Mouse (Mus musculus) lung, embryonic 16.5 days (tissue): ENCODE results near the gene C1qtnf9. TPM values are rescaled to one million over a fixed set of nuclear protein-coding genes. Genes with fewer than 3 reads are reported as not detected.
A peak's percentile ranks its signal among the peaks of the same experiment; 100 is the strongest.

Experiments
- ATAC-seq: fragments of 200-750 bp; cut with Nextera tagmentation; 2 replicates; pipeline ENCODE4 v1.8.0; 2017; ENCODE audit warnings: low read depth, mild to moderate bottlenecking, moderate library complexity
- H3K27ac ChIP-seq: fragments of 300-500 bp; sonication (generic); 2 replicates; pipeline ENCODE4 v1.5.1; 2014; ENCODE audit warnings: mild to moderate bottlenecking, control low read depth, low read length
- H3K27me3 ChIP-seq: fragments of 300-500 bp; sonication (generic); 2 replicates; pipeline ENCODE4 v1.6.1; 2014; ENCODE audit warnings: low read depth, low read length, mixed read lengths; ENCODE audit not compliant: control insufficient read depth, insufficient read depth
- H3K36me3 ChIP-seq: fragments of 300-500 bp; sonication (generic); 2 replicates; pipeline ENCODE4 v1.6.1; 2014; ENCODE audit warnings: low read length; ENCODE audit not compliant: control insufficient read depth, insufficient read depth
- H3K4me1 ChIP-seq: fragments of 300-500 bp; sonication (generic); replicated peaks from 2 replicates; pipeline ENCODE4 v1.6.1; 2014; ENCODE audit warnings: low read length, mixed read lengths; ENCODE audit not compliant: control insufficient read depth, insufficient read depth
- H3K4me2 ChIP-seq: fragments of 300-500 bp; sonication (generic); 2 replicates; pipeline ENCODE4 v1.6.1; 2014; ENCODE audit warnings: low read depth, low read length, control low read depth
- H3K4me3 ChIP-seq: fragments of 300-500 bp; sonication (generic); 2 replicates; pipeline ENCODE4 v1.5.1; 2014; ENCODE audit warnings: mild to moderate bottlenecking, low read length, control low read depth
- H3K9ac ChIP-seq: fragments of 300-500 bp; sonication (generic); 2 replicates; pipeline ENCODE4 v1.6.1; 2014; ENCODE audit warnings: low read length, control low read depth
- H3K9me3 ChIP-seq: fragments of 300-500 bp; sonication (generic); 2 replicates; pipeline ENCODE4 v1.6.1; 2016; ENCODE audit warnings: low read length; ENCODE audit not compliant: control insufficient read depth
- WGBS: fragments of 180-500 bp; shearing (Covaris S2); extraction: QIAGEN DNeasy Blood & Tissue Kit; methylation state at CpG from one replicate; pipeline ENCODE4 v1.1.7; 2014; 5-methylcytosine and 5-hydroxymethylcytosine counted together
- polyA plus RNA-seq: library from polyadenylated mRNA; unstranded; fragments of >200 nt; fragmentation: Nextera tagmentation; extraction: Ambion mirVana; gene quantifications from 2 replicates; pipeline ENCODE4 v1.2.1, GENCODE M21; 2015

The C1qtnf9 gene
- polyA plus RNA-seq, 1 experiment from 2014 or later, result 1.4 TPM

GRCm38 (mm10) chr14:60770594-60770993, 2.7 kb downstream of the C1qtnf9 start:
- no peaks in the 10 kb centered on the region for H3K27me3 ChIP-seq
- peaks cover 3% of the 10 kb centered on the region for H3K4me1 ChIP-seq
- no peaks in the 10 kb centered on the region for H3K36me3 ChIP-seq
- H3K4me3 ChIP-seq, result no peak overlapping the region
- no peak for ATAC-seq
- no peaks in the 10 kb centered on the region for H3K9me3 ChIP-seq
- 68% methylated on average over 6 of the region's 6 CpGs for WGBS
- no peak overlapping the region for H3K4me2 ChIP-seq
- no peak overlapping the region for H3K9ac ChIP-seq
- H3K27ac ChIP-seq, result no peak overlapping the region

GRCm38 (mm10) chr14:60771057-60771456, 3.1 kb downstream of the C1qtnf9 start:
- no peaks in the 10 kb centered on the region for H3K36me3 ChIP-seq
- H3K4me2 ChIP-seq, result peak overlapping the region; percentile 67
- no peaks in the 10 kb centered on the region for H3K9me3 ChIP-seq
- H3K27me3 ChIP-seq, result no peaks in the 10 kb centered on the region
- peak overlapping the region; percentile 53; the same call in 1 of the 2 replicates for H3K9ac ChIP-seq
- ATAC-seq, result peak; percentile 65; the same call in 1 of the 2 replicates
- H3K4me1 ChIP-seq, result peaks cover 3% of the 10 kb centered on the region
- H3K4me3 ChIP-seq, result peak overlapping the region; percentile 42
- H3K27ac ChIP-seq, result no peak overlapping the region
- 6% methylated on average over 8 of the region's 8 CpGs for whole genome bisulfite sequencing

GRCm38 (mm10) chr14:60773476-60773875, 5.5 kb downstream of the C1qtnf9 start:
- H3K4me3 ChIP-seq, result no peak overlapping the region
- no peaks in the 10 kb centered on the region for H3K36me3 ChIP-seq
- H3K9ac ChIP-seq, result no peak overlapping the region
- WGBS, result 73% methylated on average over 2 of the region's 2 CpGs
- H3K4me2 ChIP-seq, result no peak overlapping the region
- no peak overlapping the region for H3K27ac ChIP-seq
- H3K27me3 ChIP-seq, result no peaks in the 10 kb centered on the region
- H3K9me3 ChIP-seq, result no peaks in the 10 kb centered on the region
- no peaks in the 10 kb centered on the region for H3K4me1 ChIP-seq
- ATAC-seq, result no peak

- Histone ChIP-seq H3K27me3 (no peaks in the 10 kb centered on the region), H3K36me3 (no peaks in the 10 kb centered on the region), H3K9ac (no peak overlapping the region), H3K9me3 (no peaks in the 10 kb centered on the region), H3K4me2 (no peak overlapping the region), H3K4me1 (no peaks in the 10 kb centered on the region), H3K4me3 (no peak overlapping the region), H3K27ac (no peak overlapping the region)
- no peak for ATAC-seq
- WGBS, result 80% methylated on average over 8 of the region's 8 CpGs
Measured at GRCm38 (mm10) chr14:60776521-60776920, 8.6 kb downstream of the C1qtnf9 start.

- no peaks in the 10 kb centered on the region for H3K9me3 ChIP-seq
- 85% methylated on average over 5 of the region's 5 CpGs for WGBS
- no peaks in the 10 kb centered on the region for H3K36me3 ChIP-seq
- H3K27me3 ChIP-seq, result no peaks in the 10 kb centered on the region
- no peak overlapping the region for H3K4me2 ChIP-seq
- no peak overlapping the region for H3K9ac ChIP-seq
- H3K4me3 ChIP-seq, result no peak overlapping the region
- no peak for ATAC-seq
- H3K4me1 ChIP-seq, result no peaks in the 10 kb centered on the region
- no peak overlapping the region for H3K27ac ChIP-seq
Measured at GRCm38 (mm10) chr14:60777485-60777919, 9.6 kb downstream of the C1qtnf9 start.

GRCm38 (mm10) chr14:60779198-60779597, 11.3 kb downstream of the C1qtnf9 start:
- no peak overlapping the region for H3K9ac ChIP-seq
- no peak overlapping the region for H3K4me3 ChIP-seq
- no peaks in the 10 kb centered on the region for H3K9me3 ChIP-seq
- ATAC-seq, result no peak
- H3K36me3 ChIP-seq, result no peaks in the 10 kb centered on the region
- 93% methylated on average over 7 of the region's 7 CpGs for WGBS
- H3K27me3 ChIP-seq, result no peaks in the 10 kb centered on the region
- no peak overlapping the region for H3K4me2 ChIP-seq
- H3K27ac ChIP-seq, result no peak overlapping the region
- no peaks in the 10 kb centered on the region for H3K4me1 ChIP-seq

GRCm38 (mm10) chr14:60782121-60782656, 14.3 kb downstream of the C1qtnf9 start:
- no peak for ATAC-seq
- 41% methylated on average over 7 of the region's 7 CpGs for WGBS
- peaks cover 4% of the 10 kb centered on the region; the same call in 1 of the 2 replicates for H3K4me1 ChIP-seq

GRCm38 (mm10) chr14:60783196-60783595, 15.3 kb downstream of the C1qtnf9 start:
- peaks cover 4% of the 10 kb centered on the region; the same call in 1 of the 2 replicates for H3K4me1 ChIP-seq
- no peak overlapping the region for H3K4me3 ChIP-seq
- H3K9ac ChIP-seq, result 0 out of 2 replicates have a peak overlapping the region, but pooled peaks have one; percentile 15
- H3K27ac ChIP-seq, result no peak overlapping the region
- no peak for ATAC-seq
- no peaks in the 10 kb centered on the region for H3K9me3 ChIP-seq
- H3K36me3 ChIP-seq, result no peaks in the 10 kb centered on the region
- no peak overlapping the region for H3K4me2 ChIP-seq
- H3K27me3 ChIP-seq, result no peaks in the 10 kb centered on the region
- 39% methylated on average over 8 of the region's 8 CpGs for WGBS

More at GRCm38 (mm10) chr14:60782121-60782656, 14.3 kb downstream of the C1qtnf9 start:
- H3K4me3 ChIP-seq, result no peak overlapping the region
- no peak overlapping the region for H3K27ac ChIP-seq
- no peak overlapping the region for H3K9ac ChIP-seq
- H3K9me3 ChIP-seq, result no peaks in the 10 kb centered on the region
- H3K27me3 ChIP-seq, result no peaks in the 10 kb centered on the region
- H3K4me2 ChIP-seq, result no peak overlapping the region
- no peaks in the 10 kb centered on the region for H3K36me3 ChIP-seq

- Histone ChIP-seq H3K27ac (peak within 1 kb of the TSS; percentile 49; the same call in 1 of the 2 replicates), H3K9me3 (no peaks in the 10 kb centered on the region), H3K4me2 (peak within 1 kb of the TSS; percentile 63), H3K36me3 (peaks cover 2% of the 10 kb centered on the region; the same call in 1 of the 2 replicates), H3K4me3 (peak within 1 kb of the TSS; percentile 85), H3K4me1 (peaks cover 4% of the 10 kb centered on the region; the same call in 1 of the 2 replicates), H3K27me3 (no peaks in the 10 kb centered on the region), H3K9ac (peak within 1 kb of the TSS; percentile 70)
- peak; percentile 93 for ATAC-seq
- WGBS, result under 1% methylated on average over 61 of the region's 61 CpGs
Measured at GRCm38 (mm10) chr14:60784427-60785315, 16.7 kb downstream of the C1qtnf9 start, which contains the start of gene Mipep. TSS of gene Mipep (plus strand) at chr14:60784573.
